Mouse (Mus musculus): ENCODE data around the gene Mecp2.

Gene Mecp2

DNA sequence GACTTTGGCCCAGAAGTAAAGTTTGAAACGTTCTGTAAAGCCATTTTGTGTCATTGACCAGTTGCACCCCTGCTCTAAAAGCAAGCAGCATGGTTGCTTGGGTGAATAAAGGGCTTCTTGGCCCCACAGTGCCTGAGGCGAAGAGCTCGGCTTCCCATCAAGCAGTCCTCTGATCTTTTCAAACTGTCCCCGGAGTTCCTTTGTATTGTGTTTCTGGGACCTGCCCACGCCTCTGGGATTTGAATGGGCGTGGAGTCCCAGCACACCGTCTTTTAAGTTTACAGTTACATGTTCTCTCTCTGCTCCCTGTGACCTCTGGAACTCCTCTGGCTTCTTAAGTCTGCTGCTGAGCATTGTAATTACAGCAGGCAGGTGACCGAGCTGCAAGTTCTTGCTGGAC, 127.1 kb downstream of the Mecp2 start:
- DNase-seq, result no peak

DNA sequence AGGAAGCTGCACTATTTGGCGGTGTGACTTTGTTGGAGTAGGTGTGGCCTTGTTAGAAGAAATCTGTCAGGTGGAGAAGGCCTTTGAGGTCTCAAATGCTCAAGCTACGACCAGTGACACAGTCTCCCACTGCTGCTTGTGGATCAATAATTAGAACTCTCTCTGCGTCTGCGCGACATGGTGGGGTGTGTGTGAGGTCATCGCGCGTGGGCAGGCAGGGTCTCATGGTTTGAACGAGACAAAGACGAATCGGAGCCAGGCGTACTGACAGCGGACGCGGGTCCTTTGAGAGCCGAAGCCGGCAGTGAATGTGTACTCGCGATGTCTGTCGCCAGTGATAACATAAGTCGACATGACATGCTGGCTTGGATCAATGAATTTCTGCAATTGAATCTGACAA, 128.8 kb downstream of the Mecp2 start:
- DNase-seq, result no peak

DNA sequence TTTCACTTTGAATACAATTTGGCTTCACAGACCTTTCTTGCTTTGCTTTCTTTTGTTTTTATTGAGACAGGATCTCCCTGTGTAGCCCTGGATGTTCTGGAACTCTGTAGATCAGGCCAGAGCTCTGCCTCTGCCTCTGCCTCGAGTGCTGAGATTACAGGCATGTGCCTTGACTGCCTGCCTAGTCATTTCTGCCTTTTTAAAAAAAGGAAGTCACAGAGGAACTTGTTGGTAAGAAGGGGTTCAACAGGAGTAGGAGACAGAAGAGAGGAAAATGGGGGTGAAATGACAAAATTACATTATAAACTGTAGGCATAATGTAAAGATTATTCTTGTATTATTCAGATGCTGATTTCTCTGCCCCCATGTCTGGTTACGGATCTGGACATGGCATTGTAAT, 131.5 kb downstream of the Mecp2 start:
- DNase-seq, result peak in 1 of 2 experiments; percentile 2

DNA sequence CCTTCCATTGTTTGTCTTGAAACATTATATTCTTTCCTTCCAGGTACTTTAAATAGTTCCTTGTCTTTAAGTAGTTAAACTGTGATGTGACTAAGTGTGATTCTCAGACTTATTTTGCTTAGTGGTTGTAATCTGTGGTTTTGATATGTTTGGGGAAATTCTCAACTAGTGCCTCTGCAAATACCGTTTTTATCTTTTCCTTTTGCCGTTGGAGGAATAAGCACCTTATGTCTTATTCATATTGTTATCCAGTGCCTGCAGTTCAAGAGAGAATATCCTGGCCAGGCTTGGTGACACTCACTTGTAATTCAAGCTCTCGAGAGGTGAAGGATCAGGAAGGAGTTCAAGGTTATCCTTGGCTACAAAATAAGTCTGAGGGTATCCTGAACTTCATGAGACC, 134.1 kb downstream of the Mecp2 start:
- no peak for DNase-seq

DNA sequence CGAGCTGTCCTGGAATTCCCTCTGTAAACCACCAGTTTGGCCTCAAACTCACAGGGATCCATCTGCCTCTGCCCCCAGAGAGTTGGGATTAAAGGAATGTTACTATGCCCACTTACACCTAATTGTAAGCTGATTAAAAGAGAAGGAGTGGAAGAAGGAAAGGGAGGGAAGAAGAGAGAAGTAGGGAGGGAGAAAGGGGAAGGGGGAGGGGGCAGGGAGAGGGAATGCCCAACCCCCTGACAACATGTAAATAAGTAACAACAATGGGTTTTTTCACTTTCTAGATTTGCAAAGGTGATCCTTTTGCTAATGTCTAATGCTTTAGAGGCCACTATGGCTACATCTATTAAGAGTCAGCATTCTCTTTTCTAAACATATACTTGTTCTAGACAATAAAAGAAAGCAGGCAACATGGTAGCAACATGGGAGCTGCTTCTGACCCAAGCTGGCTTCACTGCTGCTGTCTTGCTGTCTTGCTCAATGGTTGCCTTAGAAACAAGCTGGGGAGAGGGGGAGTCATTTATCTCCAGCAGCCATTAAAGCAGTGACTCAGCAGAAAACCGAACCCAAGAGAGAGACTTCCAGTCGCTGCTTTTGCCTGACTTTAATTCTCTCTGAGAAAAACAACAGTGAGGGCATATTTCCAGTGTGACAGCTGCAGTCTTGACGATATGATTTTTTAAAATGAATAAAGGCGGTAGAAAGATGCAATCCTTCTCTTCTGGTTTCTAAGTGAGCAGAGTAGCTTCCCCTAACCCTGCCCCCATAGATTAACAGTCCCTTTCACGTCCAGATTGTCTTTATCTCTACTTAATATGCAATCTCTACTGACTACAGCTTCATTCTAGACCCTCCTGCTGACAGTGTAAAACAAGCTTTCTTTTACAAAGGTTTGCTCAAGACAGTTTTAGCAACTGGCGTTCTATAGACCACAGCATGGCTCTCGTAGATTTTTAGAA, 136.0 kb downstream of the Mecp2 start:
- DNase-seq, result no peak

DNA sequence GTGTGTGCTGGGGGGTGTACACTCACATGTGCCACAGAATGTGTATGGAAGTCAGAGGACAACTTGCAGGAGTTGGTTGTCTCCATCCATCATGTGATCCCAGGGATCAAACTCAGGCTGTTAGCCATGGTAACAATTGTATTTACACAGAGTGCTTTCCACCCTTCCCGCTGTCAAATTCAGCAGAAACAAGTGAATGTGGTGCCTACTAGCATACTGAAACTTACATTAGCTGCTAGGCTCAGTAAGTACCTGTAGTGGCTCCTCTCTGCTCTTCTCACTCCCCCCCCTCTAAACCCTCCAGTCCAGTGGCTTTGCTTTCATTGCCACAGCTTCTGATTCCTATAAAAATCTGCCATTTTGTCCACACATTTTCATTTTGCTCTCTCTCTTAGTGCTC, 157.4 kb downstream of the Mecp2 start:
- DNase-seq, result no peak

Measured in B cell, adult 2 months (primary cell).